Mouse (Mus musculus) heart, embryonic 11.5 days (tissue): ENCODE data around the gene Ctnna3. TPM values are rescaled to one million over a fixed set of nuclear protein-coding genes. Genes with fewer than 3 reads are reported as not detected.

Experiments
- ATAC-seq: fragments of 200-750 bp; cut with Nextera tagmentation; replicated peaks from 2 replicates; pipeline ENCODE4 v1.8.0; 2017; ENCODE audit warnings: moderate library complexity; ENCODE audit not compliant: insufficient number of reproducible peaks, low FRiP score, low TSS enrichment
- H3K27ac ChIP-seq: fragments of 300-500 bp; sonication (generic); 2 replicates; pipeline ENCODE4 v1.5.1; 2014; ENCODE audit warnings: mild to moderate bottlenecking, low read depth, low read length
- H3K27me3 ChIP-seq: fragments of 300-500 bp; sonication (generic); 2 replicates; pipeline ENCODE4 v1.6.1; 2014; ENCODE audit warnings: mild to moderate bottlenecking, low read length, mixed read lengths; ENCODE audit not compliant: control insufficient read depth, insufficient read depth
- H3K36me3 ChIP-seq: fragments of 300-500 bp; sonication (generic); 2 replicates; pipeline ENCODE4 v1.6.1; 2014; ENCODE audit warnings: mild to moderate bottlenecking, low read length, moderate library complexity, mixed read lengths; ENCODE audit not compliant: control insufficient read depth, insufficient read depth
- H3K4me1 ChIP-seq: fragments of 300-500 bp; sonication (generic); 2 replicates; pipeline ENCODE4 v1.6.1; 2014; ENCODE audit warnings: low read length; ENCODE audit not compliant: control insufficient read depth, insufficient read depth
- H3K4me2 ChIP-seq: fragments of 300-500 bp; sonication (generic); 2 replicates; pipeline ENCODE4 v1.6.1; 2014; ENCODE audit warnings: mild to moderate bottlenecking, moderate library complexity
- H3K4me3 ChIP-seq: fragments of 300-500 bp; sonication (generic); 2 replicates; pipeline ENCODE4 v1.5.1; 2014; ENCODE audit warnings: low read depth, low read length
- H3K9ac ChIP-seq: fragments of 300-500 bp; sonication (generic); 2 replicates; pipeline ENCODE4 v1.6.1; 2014; ENCODE audit warnings: mild to moderate bottlenecking, low read depth, low read length, moderate library complexity
- H3K9me3 ChIP-seq: fragments of 300-500 bp; sonication (generic); replicated peaks from 2 replicates; pipeline ENCODE4 v1.6.1; 2016; ENCODE audit warnings: low read length; ENCODE audit not compliant: control insufficient read depth
- WGBS: fragments of 180-500 bp; shearing (Covaris S2); extraction: QIAGEN DNeasy Blood & Tissue Kit; methylation state at CpG from one replicate; pipeline ENCODE4 v1.1.7; 2014; ENCODE audit not compliant: insufficient replicate concordance; 5-methylcytosine and 5-hydroxymethylcytosine counted together
- polyA plus RNA-seq: library from polyadenylated mRNA; unstranded; fragments of >200 nt; fragmentation: Nextera tagmentation; extraction: Ambion mirVana; gene quantifications from 2 replicates; pipeline ENCODE4 v1.2.1, GENCODE M21; 2014

Gene Ctnna3
- polyA plus RNA-seq, 1 experiment from 2014 or later: 19.0 TPM

DNA sequence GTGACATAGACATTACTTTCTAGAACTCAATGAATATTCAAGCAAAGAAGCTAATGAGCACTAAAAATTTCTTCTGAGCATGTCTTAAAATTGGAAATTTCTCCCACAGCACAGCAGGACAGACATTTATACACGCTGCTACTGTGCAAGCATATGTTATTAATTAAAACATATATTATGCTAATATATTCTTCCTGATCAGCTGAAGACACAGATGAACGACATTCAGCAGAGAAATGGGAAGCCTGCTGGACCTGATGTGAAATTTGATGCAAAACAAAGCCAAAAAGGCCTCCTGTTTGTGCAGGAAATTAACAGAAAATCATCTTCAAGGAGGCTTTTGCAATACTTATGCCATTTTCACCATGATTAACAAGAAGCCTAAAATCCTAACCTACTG, 1114.5 kb downstream of the Ctnna3 start:
- Histone ChIP-seq H3K36me3 (no peaks in the 10 kb centered on the region), H3K4me3 (no peak overlapping the region), H3K9ac (no peak overlapping the region), H3K4me1 (no peaks in the 10 kb centered on the region), H3K4me2 (no peak overlapping the region), H3K27me3 (no peaks in the 10 kb centered on the region), H3K27ac (no peak overlapping the region), H3K9me3 (no peaks in the 10 kb centered on the region)
- WGBS: 70% methylated on average over 2 of the region's 2 CpGs
- ATAC-seq: no peak

DNA sequence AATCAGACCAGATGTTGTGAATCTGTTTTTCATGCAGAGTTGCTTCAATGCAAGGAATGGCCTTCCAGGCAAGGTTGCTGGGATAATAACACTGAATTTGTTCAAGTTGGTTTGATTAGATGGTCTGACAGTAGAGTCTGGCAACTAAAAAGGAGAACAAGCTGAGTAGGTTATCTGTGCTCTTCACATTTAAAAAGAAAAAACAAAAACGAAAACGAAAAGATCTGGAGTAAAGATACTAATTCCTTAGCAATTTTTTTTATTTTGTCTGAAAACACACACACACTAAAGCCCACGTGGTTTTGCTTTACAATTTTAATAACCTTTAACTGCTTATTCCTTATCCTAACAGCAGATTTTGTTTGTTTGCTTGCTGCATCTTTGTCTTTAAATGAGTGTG, 1141.4 kb downstream of the Ctnna3 start:
- WGBS: 77% methylated on average over 3 of the region's 3 CpGs
- H3K36me3 ChIP-seq: no peaks in the 10 kb centered on the region
- no peaks in the 10 kb centered on the region for H3K9me3 ChIP-seq
- ATAC-seq: no peak
- H3K4me3 ChIP-seq: no peak overlapping the region
- no peak overlapping the region for H3K27ac ChIP-seq
- H3K27me3 ChIP-seq: no peaks in the 10 kb centered on the region
- H3K4me1 ChIP-seq: no peaks in the 10 kb centered on the region
- H3K9ac ChIP-seq: no peak overlapping the region
- no peak overlapping the region for H3K4me2 ChIP-seq

DNA sequence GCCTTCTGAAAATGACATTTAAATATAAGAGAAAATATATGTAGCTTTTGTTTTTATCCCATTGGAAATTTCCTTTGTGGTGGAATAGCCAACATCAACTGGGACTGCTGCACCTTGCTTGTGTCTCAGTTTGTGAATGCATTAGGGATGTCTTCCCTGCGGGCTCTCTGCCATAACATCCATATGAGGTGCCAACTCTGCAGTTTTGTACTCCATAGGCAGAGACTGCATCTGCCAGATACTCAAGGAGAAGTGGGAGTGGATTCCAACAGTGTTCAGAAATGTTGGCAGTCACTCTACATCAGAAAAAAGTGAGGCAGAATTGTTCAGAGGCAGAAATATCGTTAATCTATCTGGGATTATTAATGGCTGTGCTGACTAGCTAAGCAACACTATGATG, 1158.2 kb downstream of the Ctnna3 start:
- Histone ChIP-seq H3K9ac (no peak overlapping the region), H3K27me3 (no peaks in the 10 kb centered on the region), H3K27ac (no peak overlapping the region), H3K9me3 (no peaks in the 10 kb centered on the region), H3K4me3 (no peak overlapping the region), H3K36me3 (no peaks in the 10 kb centered on the region), H3K4me1 (no peaks in the 10 kb centered on the region), H3K4me2 (no peak overlapping the region)
- WGBS: 91% methylated on average over 2 of the region's 2 CpGs
- no peak for ATAC-seq

DNA sequence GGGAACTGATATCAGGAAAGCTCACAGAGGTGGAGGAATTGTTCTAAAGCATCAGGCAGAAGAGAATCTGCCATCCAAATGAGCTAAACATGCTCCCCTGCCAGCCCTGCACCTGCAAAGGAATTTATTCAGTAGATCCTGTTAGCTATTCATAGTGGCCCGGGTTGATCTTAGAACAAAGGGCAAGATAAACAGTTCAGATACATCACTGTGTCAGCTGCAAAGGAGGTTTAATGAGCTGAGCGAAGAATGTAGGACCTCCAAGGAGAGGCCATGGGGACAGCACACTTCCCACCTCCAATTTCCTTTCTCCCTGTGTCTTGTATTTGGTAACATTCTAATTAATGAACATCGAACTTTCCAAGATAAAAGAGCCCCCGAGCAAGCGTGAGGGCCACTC, 1206.9 kb downstream of the Ctnna3 start:
- WGBS: 66% methylated on average over 5 of the region's 5 CpGs
- H3K27ac ChIP-seq: no peak overlapping the region
- no peak overlapping the region for H3K9ac ChIP-seq
- H3K4me3 ChIP-seq: no peak overlapping the region
- ATAC-seq: no peak
- H3K9me3 ChIP-seq: no peaks in the 10 kb centered on the region
- H3K27me3 ChIP-seq: no peaks in the 10 kb centered on the region
- H3K4me2 ChIP-seq: no peak overlapping the region
- H3K4me1 ChIP-seq: no peaks in the 10 kb centered on the region
- no peaks in the 10 kb centered on the region for H3K36me3 ChIP-seq

DNA sequence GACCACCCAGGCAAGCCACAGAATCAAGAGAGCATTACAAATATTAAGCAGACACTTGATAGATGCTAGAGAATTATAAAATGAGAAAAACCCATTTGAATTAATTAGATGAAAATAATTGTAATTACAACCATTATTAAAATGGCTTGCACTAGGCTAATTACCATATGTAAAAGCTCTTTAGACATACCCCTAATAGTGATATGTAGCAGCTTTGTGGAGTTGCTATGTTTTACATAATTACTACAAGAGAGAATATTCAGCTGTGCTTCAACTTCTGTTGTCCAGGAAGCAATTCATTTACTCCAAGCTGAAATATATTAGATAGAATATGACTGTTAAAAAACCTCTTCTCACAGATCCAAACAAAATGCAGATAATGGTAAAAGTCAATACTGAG, 1209.2 kb downstream of the Ctnna3 start:
- Histone ChIP-seq H3K4me2 (no peak overlapping the region), H3K4me1 (no peaks in the 10 kb centered on the region), H3K4me3 (no peak overlapping the region), H3K27me3 (no peaks in the 10 kb centered on the region), H3K36me3 (no peaks in the 10 kb centered on the region), H3K9ac (no peak overlapping the region), H3K27ac (no peak overlapping the region), H3K9me3 (no peaks in the 10 kb centered on the region)
- no peak for ATAC-seq

DNA sequence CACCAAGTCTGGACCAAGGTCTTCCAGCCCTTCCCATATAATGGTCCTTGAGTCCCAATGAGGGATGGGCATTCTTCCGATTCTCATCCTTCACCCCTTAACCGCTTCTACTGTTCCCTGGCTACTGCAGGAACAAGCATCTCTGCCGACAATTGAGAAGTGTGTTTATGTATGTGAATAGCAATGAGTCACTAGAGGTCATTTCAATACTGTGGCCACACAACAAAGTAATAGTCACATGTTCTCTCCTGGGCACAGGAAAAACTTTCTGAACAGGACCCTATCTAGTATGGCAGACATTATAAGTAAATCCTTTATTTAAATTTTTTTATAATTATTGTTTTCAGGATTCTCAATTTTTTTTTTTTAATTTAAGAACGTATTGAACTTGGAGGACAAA, 1211.2 kb downstream of the Ctnna3 start:
- no peaks in the 10 kb centered on the region for H3K36me3 ChIP-seq
- H3K9ac ChIP-seq: no peak overlapping the region
- H3K27ac ChIP-seq: no peak overlapping the region
- H3K27me3 ChIP-seq: no peaks in the 10 kb centered on the region
- no peak overlapping the region for H3K4me2 ChIP-seq
- no peak overlapping the region for H3K4me3 ChIP-seq
- H3K9me3 ChIP-seq: no peaks in the 10 kb centered on the region
- no peaks in the 10 kb centered on the region for H3K4me1 ChIP-seq
- no peak for ATAC-seq
- 80% methylated on average over 4 of the region's 4 CpGs for WGBS

DNA sequence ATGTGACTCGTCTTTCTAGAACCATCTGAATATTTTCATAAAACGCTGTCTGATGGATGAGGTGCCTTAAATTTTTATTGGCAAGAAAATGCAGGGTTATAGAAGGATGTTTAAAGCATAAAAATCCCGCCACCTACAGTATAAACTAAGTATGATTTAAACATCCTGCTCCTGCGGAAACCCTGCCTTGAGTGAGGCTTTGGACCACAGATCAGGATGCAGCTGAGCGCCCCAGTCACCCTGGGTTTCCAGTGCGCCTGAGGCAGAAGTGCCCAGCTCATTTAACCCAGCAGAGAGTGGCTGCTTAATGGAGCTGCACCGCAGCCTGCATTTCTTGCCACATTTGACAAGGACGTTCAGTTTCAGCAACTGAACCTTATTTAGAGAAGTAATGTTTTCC, 1211.7 kb downstream of the Ctnna3 start:
- Histone ChIP-seq H3K9me3 (no peaks in the 10 kb centered on the region), H3K27ac (no peak overlapping the region), H3K4me3 (no peak overlapping the region), H3K36me3 (no peaks in the 10 kb centered on the region), H3K4me2 (no peak overlapping the region), H3K4me1 (no peaks in the 10 kb centered on the region), H3K27me3 (no peaks in the 10 kb centered on the region), H3K9ac (no peak overlapping the region)
- WGBS: 64% methylated on average over 8 of the region's 8 CpGs
- ATAC-seq: no peak

DNA sequence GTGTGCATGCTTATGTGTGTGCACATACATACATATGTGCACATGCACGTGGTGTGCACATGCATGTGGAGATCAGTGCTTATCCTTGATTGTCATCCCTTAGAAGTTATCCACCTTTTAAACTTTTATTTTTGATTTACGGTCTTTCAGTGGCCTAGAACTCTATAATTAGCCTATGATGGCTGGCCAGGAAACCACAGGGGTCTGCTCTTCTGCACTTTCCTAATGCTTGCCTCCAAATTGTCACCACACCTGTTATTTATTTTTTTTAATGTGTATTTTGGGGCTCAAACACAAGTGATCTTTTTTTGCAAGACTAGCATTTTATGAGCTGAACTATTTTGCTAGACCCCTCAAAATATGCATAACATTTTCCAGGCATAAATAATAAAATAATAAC, 1214.1 kb downstream of the Ctnna3 start:
- H3K9me3 ChIP-seq: no peaks in the 10 kb centered on the region
- H3K9ac ChIP-seq: no peak overlapping the region
- H3K4me1 ChIP-seq: no peaks in the 10 kb centered on the region
- H3K27me3 ChIP-seq: no peaks in the 10 kb centered on the region
- no peak overlapping the region for H3K27ac ChIP-seq
- 75% methylated on average over 2 of the region's 2 CpGs for WGBS
- no peaks in the 10 kb centered on the region for H3K36me3 ChIP-seq
- H3K4me2 ChIP-seq: no peak overlapping the region
- H3K4me3 ChIP-seq: no peak overlapping the region
- no peak for ATAC-seq

DNA sequence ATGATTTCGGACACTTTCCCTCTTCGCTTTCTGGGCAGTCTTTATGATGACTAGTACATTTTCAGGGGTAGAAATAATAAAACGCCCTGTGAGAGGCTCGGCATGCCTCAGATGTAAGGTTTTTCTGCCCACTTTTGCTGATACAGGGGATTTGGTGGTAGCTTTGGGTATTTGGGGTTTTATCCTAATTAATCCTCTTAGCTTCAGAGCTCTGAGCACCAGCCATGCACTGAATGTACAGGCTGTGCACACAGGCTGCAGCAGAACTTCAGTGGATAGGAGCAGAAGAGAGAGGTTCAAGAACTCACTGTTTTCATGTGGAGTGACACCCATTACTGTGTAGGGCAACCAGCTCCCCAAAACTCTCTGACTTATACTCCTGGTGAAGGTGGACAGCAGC, 1231.3 kb downstream of the Ctnna3 start:
- Histone ChIP-seq H3K36me3 (no peaks in the 10 kb centered on the region), H3K4me2 (no peak overlapping the region), H3K27ac (no peak overlapping the region), H3K9ac (no peak overlapping the region), H3K9me3 (no peaks in the 10 kb centered on the region), H3K4me1 (no peaks in the 10 kb centered on the region), H3K4me3 (no peak overlapping the region), H3K27me3 (no peaks in the 10 kb centered on the region)
- ATAC-seq: no peak
- WGBS: 85% methylated on average over 4 of the region's 4 CpGs
